Mouse (Mus musculus) left cerebral cortex, adult 18-20 months (tissue): Measurements from ENCODE around the gene Abcc4. TPM values are rescaled to one million over a fixed set of nuclear protein-coding genes. Genes with fewer than 3 reads are reported as not detected.

Experiments
- DNase-seq, 2 experiments: peaks; one replicate each; pipeline ENCODE4 v3.0.0; 2021 to 2022; ENCODE audit warnings: low spot score in 2 of 2, mixed read lengths in 1 of 2
- total RNA-seq, 2 experiments: library from RNA; stranded (reverse); gene quantifications; 2 replicates each; pipeline ENCODE4 v1.2.3; 2021

The Abcc4 gene
- total RNA-seq, 2 experiments from 2014 or later, result 8.4 to 9.8 TPM

DNA sequence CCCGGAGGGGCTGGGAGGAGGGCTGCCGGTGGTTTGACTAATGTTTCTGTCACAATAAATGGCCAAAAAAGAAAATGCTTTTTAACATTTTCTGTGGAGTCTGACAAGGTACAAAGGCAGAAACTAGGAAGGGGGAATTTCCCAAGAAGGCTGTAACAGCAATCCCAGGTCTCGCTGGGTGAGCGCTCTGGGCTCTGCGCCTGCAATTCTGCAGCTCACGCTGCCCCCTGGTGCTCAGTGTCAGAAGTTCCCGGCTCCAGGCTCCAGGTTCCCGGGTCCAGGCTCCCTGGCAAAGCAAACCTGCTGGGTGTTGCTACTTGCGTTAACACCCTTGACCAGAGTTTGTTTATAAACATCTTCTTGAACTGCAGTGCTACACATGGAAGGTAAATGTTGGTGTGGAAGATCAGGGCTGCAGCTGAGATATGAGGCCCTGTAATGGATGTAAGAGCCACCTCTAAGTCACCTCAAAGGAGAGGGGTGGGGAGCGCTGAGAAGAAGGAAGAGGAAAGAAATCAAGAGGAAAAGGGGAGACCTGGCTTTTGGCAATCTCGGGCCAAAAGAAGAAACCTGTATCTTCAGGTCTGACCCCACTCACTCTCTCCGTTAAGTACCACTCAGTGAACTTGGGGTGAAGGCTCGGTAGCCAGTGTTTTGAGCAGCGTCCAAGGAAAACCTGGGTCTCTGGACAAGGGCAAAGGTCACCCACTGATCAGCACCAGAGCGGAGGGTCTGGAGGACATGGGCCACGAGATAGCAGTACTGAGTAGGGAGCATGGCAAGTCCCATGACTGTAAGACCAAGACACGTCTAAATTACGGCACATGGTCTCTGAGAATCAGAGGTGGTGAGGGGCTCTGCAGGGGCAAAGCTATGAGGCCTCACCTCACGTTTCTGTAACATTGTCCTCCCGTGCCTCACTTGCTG, 114.3 kb downstream of the Abcc4 start:
- peak; percentile 85 to 87 for DNase-seq

DNA sequence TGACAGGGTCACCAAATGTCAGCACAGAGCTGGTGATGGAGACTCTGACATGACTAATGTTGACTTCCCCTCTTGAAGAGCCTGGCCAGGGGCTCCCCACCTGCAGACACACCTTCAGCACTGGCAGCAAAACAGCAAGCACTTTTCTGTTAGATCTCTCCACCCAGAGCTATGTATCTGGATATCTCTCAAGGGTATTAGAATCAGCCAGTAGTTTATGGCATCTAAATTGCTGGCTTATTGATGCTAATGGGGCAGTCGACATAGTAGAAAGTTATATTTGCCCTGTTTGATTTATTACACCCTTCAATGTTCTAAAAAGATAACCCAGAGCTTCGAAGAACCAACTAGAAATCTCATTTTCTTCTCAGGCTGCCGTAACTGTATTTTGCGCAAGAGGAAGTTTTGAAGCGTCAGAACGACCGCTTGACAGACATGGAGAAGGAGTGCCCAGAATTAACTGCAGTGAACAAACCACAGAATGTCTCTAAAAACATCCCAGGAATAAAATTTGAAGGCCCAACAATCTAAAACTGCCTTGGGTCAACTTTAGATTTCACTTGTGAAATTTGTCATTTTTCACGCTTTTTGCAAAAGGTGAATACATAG, 123.6 kb downstream of the Abcc4 start:
- no peak for DNase-seq

DNA sequence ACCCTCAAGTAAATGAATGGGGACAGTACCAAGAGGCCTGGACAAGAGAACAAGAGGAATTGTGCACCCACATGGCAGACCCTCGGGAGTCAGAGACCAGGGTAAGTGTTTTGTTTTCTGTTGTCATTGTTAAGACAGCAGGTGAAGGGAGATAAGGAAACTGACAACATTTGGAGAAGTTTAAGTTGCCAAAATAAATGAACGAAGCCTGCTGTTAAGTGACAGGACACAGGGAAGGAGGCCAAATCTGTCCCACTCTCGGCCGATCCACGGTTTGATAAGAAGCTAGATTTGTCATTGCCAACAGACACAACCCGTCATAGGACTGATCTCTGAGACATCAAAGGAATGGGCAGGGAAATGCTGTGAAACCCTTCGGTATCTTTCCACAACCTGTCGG, 124.3 kb downstream of the Abcc4 start:
- DNase-seq, result no peak

GRCm38 (mm10) chr14:118579013-118579728, 126.8 kb downstream of the Abcc4 start:
- DNase-seq, result no peak

DNA sequence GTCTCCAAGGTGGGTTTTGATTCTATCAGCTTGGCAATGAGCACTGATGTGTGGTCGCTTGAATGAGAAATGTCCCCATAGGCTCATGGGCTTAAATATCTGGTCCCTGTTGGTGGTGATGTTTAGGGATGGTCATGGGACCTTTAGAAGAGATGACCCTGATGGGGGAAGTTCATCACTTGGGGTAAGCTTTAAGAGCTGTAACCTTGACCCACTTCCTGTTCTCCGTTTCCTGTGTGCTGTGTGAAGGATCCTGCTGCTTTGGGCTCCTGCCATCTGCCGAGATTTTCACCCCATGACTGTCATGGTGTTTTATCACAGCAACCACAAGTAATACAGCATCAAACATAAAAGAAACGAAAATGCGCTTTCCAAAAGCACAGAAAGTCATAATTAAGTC, 128.1 kb downstream of the Abcc4 start:
- no peak for DNase-seq

DNA sequence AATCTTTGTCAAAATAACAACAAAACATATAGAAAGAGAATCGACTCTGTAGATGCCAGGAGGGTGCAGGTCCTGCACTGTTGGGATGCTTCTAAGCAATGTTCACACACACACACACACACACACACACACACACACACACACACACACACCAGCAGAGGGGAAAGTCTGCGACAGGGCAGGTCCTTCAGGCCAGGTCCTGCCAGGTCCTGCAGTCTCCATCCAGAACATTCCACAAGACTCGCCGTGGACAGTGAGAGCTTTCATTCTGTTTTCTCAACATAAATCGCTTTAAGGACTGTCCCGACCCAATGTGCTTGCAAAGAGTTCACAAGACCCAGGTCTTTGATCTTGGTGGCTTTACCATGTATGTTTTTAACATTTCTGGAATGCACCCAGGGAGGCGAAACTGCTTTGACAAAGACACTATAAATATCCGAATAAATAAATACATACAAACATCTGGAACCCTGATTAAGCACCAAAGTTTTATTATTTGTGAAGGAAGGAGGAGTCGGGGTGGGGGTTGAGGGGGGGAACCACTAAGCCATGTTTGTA, 133.3 kb downstream of the Abcc4 start:
- DNase-seq, result no peak

GRCm38 (mm10) chr14:118569586-118569985, 136.4 kb downstream of the Abcc4 start:
- DNase-seq, result no peak

- DNase-seq, result no peak
Measured at GRCm38 (mm10) chr14:118568116-118568673, 137.8 kb downstream of the Abcc4 start.

DNA sequence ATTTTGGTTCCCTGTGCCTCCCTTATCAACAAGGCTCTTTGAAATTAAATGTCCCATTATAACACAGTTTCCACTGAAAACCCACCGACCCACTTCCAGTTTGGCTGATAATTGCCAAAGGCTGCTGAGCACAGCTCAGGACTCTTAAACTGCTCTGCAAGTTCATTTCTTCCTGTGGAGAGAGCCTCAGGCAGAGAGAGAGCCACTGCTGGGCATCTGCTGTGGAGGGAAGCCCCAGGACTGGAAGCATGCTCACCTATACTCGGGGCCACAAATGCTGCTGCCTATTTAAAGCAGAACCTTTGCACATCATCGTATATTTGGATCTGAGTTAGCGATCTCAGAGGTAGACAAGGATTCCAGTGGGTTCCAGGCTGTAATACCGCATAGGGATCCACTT, 139.2 kb downstream of the Abcc4 start:
- DNase-seq, result no peak

GRCm38 (mm10) chr14:118566214-118566688, 139.8 kb downstream of the Abcc4 start:
- DNase-seq, result peak; percentile 52 to 53

GRCm38 (mm10) chr14:118565696-118566095, 140.3 kb downstream of the Abcc4 start:
- DNase-seq, result no peak

DNA sequence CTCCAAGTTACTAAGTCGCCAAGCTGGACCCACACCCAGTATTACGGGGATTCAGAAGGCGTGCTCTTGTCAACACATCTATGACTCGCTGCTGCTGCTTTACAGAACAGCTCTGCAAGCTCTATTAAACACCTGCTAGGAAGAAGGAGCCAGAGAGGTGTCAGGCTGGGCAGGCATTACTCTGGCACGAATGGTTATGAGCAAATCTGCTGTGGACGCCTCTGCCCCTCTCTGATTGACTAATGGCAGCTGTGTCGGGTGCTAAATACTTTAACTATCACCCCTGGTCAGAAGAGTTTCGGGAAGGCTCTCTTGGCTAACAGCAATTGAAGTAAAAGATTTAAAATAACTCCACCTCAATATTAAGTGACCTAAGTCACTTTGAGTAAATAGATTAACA, 142.4 kb downstream of the Abcc4 start:
- no peak for DNase-seq

GRCm38 (mm10) chr14:118552901-118553475, 153.0 kb downstream of the Abcc4 start:
- DNase-seq, result no peak

- no peak for DNase-seq
Measured at GRCm38 (mm10) chr14:118552390-118552789, 153.6 kb downstream of the Abcc4 start.

DNA sequence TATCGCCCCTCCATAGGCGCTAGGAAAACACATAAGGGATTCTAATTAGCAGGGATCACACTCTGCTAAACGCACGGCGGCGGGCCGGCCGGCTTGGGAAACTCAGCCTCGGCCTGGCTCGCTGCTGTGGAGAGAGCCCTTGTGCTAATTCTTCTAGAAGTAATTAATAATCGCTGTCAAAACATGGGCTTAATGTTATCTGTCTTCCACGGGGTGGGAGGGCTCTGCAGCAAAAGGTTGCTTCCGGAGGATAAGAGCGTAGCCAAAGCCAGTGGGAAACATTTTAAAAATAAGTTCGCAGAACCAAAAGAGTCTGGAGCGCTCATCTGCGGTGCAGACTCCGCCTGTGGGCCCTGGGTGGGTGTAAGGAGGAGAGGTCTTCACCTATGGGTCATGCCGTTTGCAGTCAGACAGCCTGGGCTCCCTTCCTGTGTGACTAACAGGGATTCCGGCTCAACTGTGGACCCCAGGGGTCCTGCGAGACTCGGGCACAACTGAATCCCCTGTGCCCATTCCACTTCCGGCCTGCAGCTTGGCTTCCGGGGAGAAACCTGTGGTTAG, 154.2 kb downstream of the Abcc4 start:
- no peak for DNase-seq

GRCm38 (mm10) chr14:118551061-118551724, 154.8 kb downstream of the Abcc4 start:
- DNase-seq, result no peak

- DNase-seq, result no peak
Measured at GRCm38 (mm10) chr14:118544493-118544892, 161.5 kb downstream of the Abcc4 start.

GRCm38 (mm10) chr14:118542947-118543346, 163.1 kb downstream of the Abcc4 start:
- DNase-seq, result no peak

DNA sequence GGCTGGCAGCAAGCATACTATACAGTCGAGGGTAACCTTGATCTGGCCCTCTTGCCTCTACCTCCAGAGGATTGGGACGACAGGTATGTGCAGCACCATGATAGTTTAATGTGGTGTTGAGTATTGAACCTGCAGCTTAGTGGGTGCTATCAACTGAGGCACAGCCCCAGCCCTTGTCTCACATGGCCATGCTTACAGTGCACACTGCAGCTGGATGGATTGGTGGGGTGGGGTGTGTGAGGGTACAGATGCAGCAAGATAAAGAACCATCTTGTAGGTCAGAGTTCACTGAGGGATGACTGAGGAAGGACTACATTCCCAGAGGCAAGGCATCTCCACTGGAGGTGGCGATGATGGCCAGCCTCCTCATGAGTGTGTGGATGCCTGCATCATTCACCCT, 174.5 kb downstream of the Abcc4 start:
- no peak for DNase-seq
